Mouse (Mus musculus): ENCODE data around the gene Spink4. TPM values are rescaled to one million over a fixed set of nuclear protein-coding genes. Genes with fewer than 3 reads are reported as not detected.
A peak's percentile ranks its signal among the peaks of the same experiment; 100 is the strongest.

The Spink4 gene
- total RNA-seq, 1 experiment = not detected

- TF ChIP-seq ZC3H11A (IDR thresholded peaks at IDR 0.05; ENCODE audit: borderline replicate concordance, low read depth, low read length) (no peak), MAFK (IDR thresholded peaks at IDR 0.05; ENCODE audit: insufficient read depth, low read depth, low read length) (no peak), ZNF384 (IDR thresholded peaks at IDR 0.05; ENCODE audit: low read depth, low read length) (no peak), HCFC1 (IDR thresholded peaks at IDR 0.05; ENCODE audit: borderline replicate concordance, insufficient read depth, low read length) (no peak), CHD2 (IDR thresholded peaks at IDR 0.05; ENCODE audit: low read depth, low read length) (no peak)
- Histone ChIP-seq H3K4me3 (ENCODE audit: insufficient read depth in 1 of 2, low read depth in 1 of 2, low read length in 2 of 2, poor library complexity in 1 of 2, severe bottlenecking in 1 of 2) (peak overlapping the region; percentile 94 to 97), H3K27ac (ENCODE audit: insufficient read depth, low read depth, low read length, poor library complexity, severe bottlenecking) (peak overlapping the region; percentile 54), H3K4me1 (ENCODE audit: control insufficient read depth in 2 of 2, insufficient read depth in 2 of 2, low read length in 2 of 2, poor library complexity in 1 of 2) (peaks cover 0 to 4% of the 10 kb centered on the region in 2 experiments; a peak in 1 of 4 replicates), H3K9me3 (ENCODE audit: control insufficient read depth, insufficient read depth, low read depth, low read length) (no peaks in the 10 kb centered on the region), H3K36me3 (ENCODE audit: control insufficient read depth, insufficient read depth, low read length, poor library complexity, severe bottlenecking) (peaks cover 10% of the 10 kb centered on the region), H3K9ac (ENCODE audit: insufficient read depth, low read depth, low read length, poor library complexity, severe bottlenecking) (peak overlapping the region; percentile 90)
- in situ Hi-C loops (cut with MboI; ENCODE audit: low sequenced_read_pairs in 2 of 2, unreplicated experiment in 2 of 2) = no loop called here
- DNase-seq (ENCODE audit: low read depth, low spot score) = no peak
Measured at GRCm38 (mm10) chr4:40970592-40970841, 50.7 kb downstream of the Spink4 start.

- H3K9me3 ChIP-seq (ENCODE audit: control insufficient read depth, insufficient read depth, low read depth, low read length) = no peaks in the 10 kb centered on the region
- H3K9ac ChIP-seq (ENCODE audit: insufficient read depth, low read depth, low read length, poor library complexity, severe bottlenecking) = peak within 1 kb of the TSS; percentile 95
- H3K27ac ChIP-seq (ENCODE audit: insufficient read depth, low read depth, low read length, poor library complexity, severe bottlenecking) = peak within 1 kb of the TSS; percentile 65
- H3K36me3 ChIP-seq (ENCODE audit: control insufficient read depth, insufficient read depth, low read length, poor library complexity, severe bottlenecking) = peaks cover 9% of the 10 kb centered on the region; the same call in 1 of the 2 replicates
- in situ Hi-C loops (cut with MboI; ENCODE audit: low sequenced_read_pairs in 2 of 2, unreplicated experiment in 2 of 2) = no loop called here
- H3K4me3 ChIP-seq (ENCODE audit: insufficient read depth in 1 of 2, low read depth in 1 of 2, low read length in 2 of 2, poor library complexity in 1 of 2, severe bottlenecking in 1 of 2) = peak within 1 kb of the TSS; percentile 94 to 97
- TF ChIP-seq MAFK (IDR thresholded peaks at IDR 0.05; ENCODE audit: insufficient read depth, low read depth, low read length) (no peak), ZNF384 (IDR thresholded peaks at IDR 0.05; ENCODE audit: low read depth, low read length) (no peak), HCFC1 (IDR thresholded peaks at IDR 0.05; ENCODE audit: borderline replicate concordance, insufficient read depth, low read length) (peak; percentile 90), CHD2 (IDR thresholded peaks at IDR 0.05; ENCODE audit: low read depth, low read length) (no peak), ZC3H11A (IDR thresholded peaks at IDR 0.05; ENCODE audit: borderline replicate concordance, low read depth, low read length) (peak; percentile 49; the same call in 1 of the 2 replicates)
- H3K4me1 ChIP-seq (ENCODE audit: control insufficient read depth in 2 of 2, insufficient read depth in 2 of 2, low read length in 2 of 2, poor library complexity in 1 of 2) = peaks cover 0 to 4% of the 10 kb centered on the region in 2 experiments; a peak in 1 of 4 replicates
- DNase-seq (ENCODE audit: low read depth, low spot score) = peak; percentile 92
Measured at GRCm38 (mm10) chr4:40970842-40971701, 51.2 kb downstream of the Spink4 start, which contains the start of gene Nfx1. Nfx1 (plus strand) TSS chr4:40970906.

GRCm38 (mm10) chr4:40971744-40972143 is 51.9 kb downstream of the Spink4 start:
- Histone ChIP-seq H3K4me1 (ENCODE audit: control insufficient read depth in 2 of 2, insufficient read depth in 2 of 2, low read length in 2 of 2, poor library complexity in 1 of 2) (peaks cover 0 to 4% of the 10 kb centered on the region in 2 experiments; a peak in 1 of 4 replicates), H3K9me3 (ENCODE audit: control insufficient read depth, insufficient read depth, low read depth, low read length) (no peaks in the 10 kb centered on the region), H3K36me3 (ENCODE audit: control insufficient read depth, insufficient read depth, low read length, poor library complexity, severe bottlenecking) (peaks cover 10% of the 10 kb centered on the region), H3K9ac (ENCODE audit: insufficient read depth, low read depth, low read length, poor library complexity, severe bottlenecking) (peak overlapping the region; percentile 95; the same call in 1 of the 2 replicates), H3K27ac (ENCODE audit: insufficient read depth, low read depth, low read length, poor library complexity, severe bottlenecking) (no peak overlapping the region; the same call in 1 of the 2 replicates), H3K4me3 (ENCODE audit: insufficient read depth in 1 of 2, low read depth in 1 of 2, low read length in 2 of 2, poor library complexity in 1 of 2, severe bottlenecking in 1 of 2) (peak overlapping the region; percentile 94 to 97)
- peak; percentile 59 for DNase-seq (ENCODE audit: low read depth, low spot score)
- no peak for TF ChIP-seq CHD2 (IDR thresholded peaks at IDR 0.05; ENCODE audit: low read depth, low read length)
- peak; percentile 95 for TF ChIP-seq ZNF384 (IDR thresholded peaks at IDR 0.05; ENCODE audit: low read depth, low read length)
- no peak for TF ChIP-seq ZC3H11A (IDR thresholded peaks at IDR 0.05; ENCODE audit: borderline replicate concordance, low read depth, low read length)
- TF ChIP-seq MAFK (IDR thresholded peaks at IDR 0.05; ENCODE audit: insufficient read depth, low read depth, low read length) = no peak
- TF ChIP-seq HCFC1 (IDR thresholded peaks at IDR 0.05; ENCODE audit: borderline replicate concordance, insufficient read depth, low read length) = peak; percentile 65; the same call in 1 of the 2 replicates
- in situ Hi-C loops (cut with MboI; ENCODE audit: low sequenced_read_pairs in 2 of 2, unreplicated experiment in 2 of 2) = no loop called here

GRCm38 (mm10) chr4:40974011-40974410 is 54.2 kb downstream of the Spink4 start:
- in situ Hi-C loops (cut with MboI; ENCODE audit: low sequenced_read_pairs in 2 of 2, unreplicated experiment in 2 of 2) = no loop called here

More at GRCm38 (mm10) chr4:40974011-40974410, 54.2 kb downstream of the Spink4 start:
- TF ChIP-seq HCFC1 (IDR thresholded peaks at IDR 0.05; ENCODE audit: borderline replicate concordance, insufficient read depth, low read length) = no peak
- TF ChIP-seq MAFK (IDR thresholded peaks at IDR 0.05; ENCODE audit: insufficient read depth, low read depth, low read length) = no peak
- no peak for TF ChIP-seq ZC3H11A (IDR thresholded peaks at IDR 0.05; ENCODE audit: borderline replicate concordance, low read depth, low read length)
- TF ChIP-seq CHD2 (IDR thresholded peaks at IDR 0.05; ENCODE audit: low read depth, low read length) = no peak
- TF ChIP-seq ZNF384 (IDR thresholded peaks at IDR 0.05; ENCODE audit: low read depth, low read length) = no peak
- Histone ChIP-seq H3K36me3 (ENCODE audit: control insufficient read depth, insufficient read depth, low read length, poor library complexity, severe bottlenecking) (peaks cover 19% of the 10 kb centered on the region), H3K4me3 (ENCODE audit: insufficient read depth in 1 of 2, low read depth in 1 of 2, low read length in 2 of 2, poor library complexity in 1 of 2, severe bottlenecking in 1 of 2) (no peak overlapping the region), H3K4me1 (ENCODE audit: control insufficient read depth in 2 of 2, insufficient read depth in 2 of 2, low read length in 2 of 2, poor library complexity in 1 of 2) (peaks cover 0 to 4% of the 10 kb centered on the region in 2 experiments; a peak in 2 of 4 replicates), H3K9ac (ENCODE audit: insufficient read depth, low read depth, low read length, poor library complexity, severe bottlenecking) (no peak overlapping the region), H3K27ac (ENCODE audit: insufficient read depth, low read depth, low read length, poor library complexity, severe bottlenecking) (no peak overlapping the region), H3K9me3 (ENCODE audit: control insufficient read depth, insufficient read depth, low read depth, low read length) (no peaks in the 10 kb centered on the region)
- no peak for DNase-seq (ENCODE audit: low read depth, low spot score)

Data from ES-E14 (cell line).